Mouse (Mus musculus) forebrain, postnatal 0 days (tissue): ENCODE results near the gene H6pd. TPM values are rescaled to one million over a fixed set of nuclear protein-coding genes. Genes with fewer than 3 reads are reported as not detected.

ENCODE experiments used
- ATAC-seq: fragments of 200-750 bp; cut with Nextera tagmentation; 2 replicates; pipeline ENCODE4 v1.8.0; 2017; ENCODE audit warnings: mild to moderate bottlenecking, moderate library complexity
- DNase-seq: peaks from one replicate; pipeline ENCODE4 v3.0.0-alpha.2; 2015
- H3K27ac ChIP-seq: fragments of 300-500 bp; sonication (generic); 2 replicates; pipeline ENCODE4 v1.5.1; 2014; ENCODE audit warnings: low read depth, mild to moderate bottlenecking, antibody characterized with exemption, low read length, moderate library complexity, mixed read lengths
- H3K27me3 ChIP-seq: fragments of 300-500 bp; sonication (generic); 2 replicates; pipeline ENCODE4 v1.6.1; 2014; ENCODE audit warnings: mild to moderate bottlenecking, low read length, mixed read lengths; ENCODE audit not compliant: insufficient read depth
- H3K36me3 ChIP-seq: fragments of 300-500 bp; sonication (generic); 2 replicates; pipeline ENCODE4 v1.6.1; 2014; ENCODE audit warnings: mild to moderate bottlenecking, moderate library complexity; ENCODE audit not compliant: insufficient read depth
- H3K4me1 ChIP-seq: fragments of 300-500 bp; sonication (generic); 2 replicates; pipeline ENCODE4 v1.6.1; 2014; ENCODE audit warnings: antibody characterized with exemption; ENCODE audit not compliant: insufficient read depth
- H3K4me2 ChIP-seq: fragments of 300-500 bp; sonication (generic); 2 replicates; pipeline ENCODE4 v1.6.1; 2014; ENCODE audit warnings: low read depth, mild to moderate bottlenecking, moderate library complexity
- H3K4me3 ChIP-seq: fragments of 300-500 bp; sonication (generic); 2 replicates; pipeline ENCODE4 v1.5.1; 2014; ENCODE audit warnings: low read depth, low read length, mixed read lengths
- H3K9ac ChIP-seq: fragments of 300-500 bp; sonication (generic); 2 replicates; pipeline ENCODE4 v1.6.1; 2014; ENCODE audit warnings: mild to moderate bottlenecking
- H3K9me3 ChIP-seq: fragments of 300-500 bp; sonication (generic); 2 replicates; pipeline ENCODE4 v1.6.1; 2016; ENCODE audit warnings: low read length
- CTCF ChIP-seq: sonication (generic); IDR thresholded peaks from 2 replicates; pipeline ENCODE4 v1.5.1; 2016; ENCODE audit warnings: antibody characterized with exemption, control low read depth, low read depth
- WGBS: fragments of 180-500 bp; shearing (Covaris S2); extraction: QIAGEN DNeasy Blood & Tissue Kit; methylation state at CpG from one replicate; pipeline ENCODE4 v1.1.7; 2014; 5-methylcytosine and 5-hydroxymethylcytosine counted together
- polyA plus RNA-seq: library from polyadenylated mRNA; unstranded; fragments of >200 nt; fragmentation: Nextera tagmentation; extraction: Ambion mirVana; gene quantifications from 2 replicates; pipeline ENCODE4 v1.2.1, GENCODE M21; 2015
- total RNA-seq: library from RNA; depleted of rRNA; stranded (reverse); fragments of >200 nt; gene quantifications from 2 replicates; pipeline ENCODE4 v1.2.3, GENCODE M21; 2014

The H6pd gene
- total and polyA plus RNA-seq, 2 experiments from 2014 or later = 3.1 to 8.4 TPM

DNA sequence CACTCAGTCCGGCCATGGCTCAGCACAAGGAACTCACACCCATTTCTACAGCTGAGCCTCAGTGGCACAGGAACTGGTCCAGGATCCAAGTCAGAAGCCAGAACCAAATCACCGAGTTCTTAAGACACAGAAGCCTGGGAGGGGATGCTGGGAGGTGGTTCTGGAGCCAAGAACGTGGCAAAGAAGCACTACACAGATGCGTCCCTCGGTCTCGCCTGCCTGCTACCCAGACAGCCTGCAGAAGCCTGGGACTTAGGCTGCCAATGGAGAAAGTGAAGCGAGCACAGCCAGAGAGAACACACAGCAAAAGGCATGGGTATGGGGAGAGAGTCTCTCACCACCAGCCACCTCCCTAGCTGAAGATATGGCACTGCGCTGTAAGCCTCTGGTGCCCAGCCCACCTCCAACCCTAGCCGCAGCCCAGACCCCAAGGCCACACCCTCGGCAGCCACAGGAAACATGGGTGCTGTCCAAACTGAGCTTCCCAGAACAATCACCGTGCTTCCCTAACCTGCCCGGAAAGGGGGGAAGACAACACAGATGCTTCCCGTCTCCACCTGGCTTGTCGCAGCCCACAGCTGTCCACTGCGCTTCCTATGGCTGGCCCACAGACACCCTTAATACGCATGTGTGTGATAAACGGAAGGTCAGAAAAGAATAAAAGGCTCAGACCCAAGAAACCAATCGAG, 67.6 kb downstream of the H6pd start:
- Histone ChIP-seq H3K27me3 (no peaks in the 10 kb centered on the region), H3K4me2 (no peak overlapping the region), H3K9ac (no peak overlapping the region), H3K9me3 (no peaks in the 10 kb centered on the region), H3K4me3 (no peak overlapping the region), H3K27ac (no peak overlapping the region), H3K4me1 (no peaks in the 10 kb centered on the region), H3K36me3 (no peaks in the 10 kb centered on the region)
- DNase-seq (peak; percentile 41), ATAC-seq (no peak; the same call in 1 of the 2 replicates)
- WGBS = 75% methylated on average over 18 of the region's 18 CpGs
- no peak for TF ChIP-seq CTCF

DNA sequence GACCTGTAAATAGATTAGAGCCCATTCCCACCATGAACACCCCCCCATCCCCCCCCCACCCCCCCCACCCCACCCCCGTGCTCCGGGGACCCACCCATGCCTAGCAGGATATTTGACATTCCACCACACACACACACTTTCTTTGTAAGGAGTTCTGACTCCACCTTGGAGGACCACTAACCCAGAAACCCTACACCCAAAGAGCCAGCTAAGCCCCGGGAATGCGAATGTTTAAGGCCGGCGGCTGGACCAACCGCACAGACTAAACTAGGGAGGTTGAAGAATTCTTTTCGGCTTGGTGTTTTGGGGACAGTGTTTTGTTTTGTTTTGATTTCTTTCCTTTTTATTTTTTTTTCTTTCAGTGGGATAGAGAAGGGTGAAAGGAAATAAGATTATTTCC, 70.1 kb downstream of the H6pd start:
- no peaks in the 10 kb centered on the region for H3K4me1 ChIP-seq
- no peak overlapping the region for H3K9ac ChIP-seq
- no peak for TF ChIP-seq CTCF
- no peak overlapping the region for H3K4me2 ChIP-seq
- H3K27me3 ChIP-seq = no peaks in the 10 kb centered on the region
- DNase-seq (no peak), ATAC-seq (no peak)
- WGBS = 66% methylated on average over 8 of the region's 8 CpGs
- no peaks in the 10 kb centered on the region for H3K9me3 ChIP-seq
- H3K27ac ChIP-seq = no peak overlapping the region
- H3K36me3 ChIP-seq = no peaks in the 10 kb centered on the region
- no peak overlapping the region for H3K4me3 ChIP-seq

DNA sequence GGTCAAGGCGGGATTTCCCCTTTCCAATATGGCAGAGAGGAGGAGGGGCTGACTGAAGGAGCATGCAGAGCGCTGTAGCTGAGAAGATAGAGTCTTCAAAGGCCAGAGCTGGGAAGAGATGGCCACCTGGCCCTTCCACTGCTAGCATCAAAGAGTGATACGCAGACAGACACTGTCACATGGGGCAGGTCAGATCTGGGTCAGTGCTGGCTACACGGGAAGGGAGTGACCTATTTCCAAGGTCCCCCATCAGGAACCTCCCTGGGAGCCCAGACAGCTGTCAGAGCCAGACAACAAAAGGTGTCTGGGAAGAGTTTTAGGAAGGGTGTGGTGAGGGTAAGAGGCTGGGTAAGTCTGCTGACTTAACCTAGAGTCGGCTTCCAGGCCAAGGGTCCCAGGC, 71.9 kb downstream of the H6pd start:
- no peak overlapping the region for H3K4me2 ChIP-seq
- H3K27ac ChIP-seq = no peak overlapping the region
- DNase-seq = no peak
- H3K9ac ChIP-seq = no peak overlapping the region
- ATAC-seq = no peak
- no peaks in the 10 kb centered on the region for H3K9me3 ChIP-seq
- WGBS = 74% methylated on average over 5 of the region's 5 CpGs
- no peaks in the 10 kb centered on the region for H3K27me3 ChIP-seq
- TF ChIP-seq CTCF = no peak
- no peak overlapping the region for H3K4me3 ChIP-seq
- no peaks in the 10 kb centered on the region for H3K4me1 ChIP-seq
- H3K36me3 ChIP-seq = no peaks in the 10 kb centered on the region

DNA sequence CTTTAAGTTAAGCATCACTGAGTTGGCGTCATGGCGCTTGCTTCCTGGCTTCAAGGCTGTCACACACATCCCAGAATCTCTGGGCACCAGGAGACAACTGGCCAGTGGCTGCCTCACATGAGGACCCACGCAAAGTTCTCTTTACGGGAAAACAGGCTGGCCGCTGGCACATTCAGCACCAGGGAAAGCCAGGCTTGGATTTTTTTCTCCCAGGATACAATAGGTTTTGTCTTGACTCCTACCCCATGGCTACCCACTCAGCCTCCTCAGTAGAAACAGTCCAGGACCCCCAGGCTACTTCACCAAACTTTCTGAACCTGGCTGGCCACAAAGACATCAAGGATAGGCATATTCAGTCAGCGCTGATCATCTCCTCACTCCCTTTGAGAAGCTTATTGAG, 73.4 kb downstream of the H6pd start:
- Histone ChIP-seq H3K9me3 (no peaks in the 10 kb centered on the region), H3K4me3 (no peak overlapping the region), H3K27ac (no peak overlapping the region), H3K4me1 (no peaks in the 10 kb centered on the region), H3K9ac (no peak overlapping the region), H3K4me2 (no peak overlapping the region), H3K27me3 (no peaks in the 10 kb centered on the region), H3K36me3 (no peaks in the 10 kb centered on the region)
- 86% methylated on average over 6 of the region's 6 CpGs for WGBS
- ATAC-seq (no peak), DNase-seq (no peak)
- TF ChIP-seq CTCF = no peak

DNA sequence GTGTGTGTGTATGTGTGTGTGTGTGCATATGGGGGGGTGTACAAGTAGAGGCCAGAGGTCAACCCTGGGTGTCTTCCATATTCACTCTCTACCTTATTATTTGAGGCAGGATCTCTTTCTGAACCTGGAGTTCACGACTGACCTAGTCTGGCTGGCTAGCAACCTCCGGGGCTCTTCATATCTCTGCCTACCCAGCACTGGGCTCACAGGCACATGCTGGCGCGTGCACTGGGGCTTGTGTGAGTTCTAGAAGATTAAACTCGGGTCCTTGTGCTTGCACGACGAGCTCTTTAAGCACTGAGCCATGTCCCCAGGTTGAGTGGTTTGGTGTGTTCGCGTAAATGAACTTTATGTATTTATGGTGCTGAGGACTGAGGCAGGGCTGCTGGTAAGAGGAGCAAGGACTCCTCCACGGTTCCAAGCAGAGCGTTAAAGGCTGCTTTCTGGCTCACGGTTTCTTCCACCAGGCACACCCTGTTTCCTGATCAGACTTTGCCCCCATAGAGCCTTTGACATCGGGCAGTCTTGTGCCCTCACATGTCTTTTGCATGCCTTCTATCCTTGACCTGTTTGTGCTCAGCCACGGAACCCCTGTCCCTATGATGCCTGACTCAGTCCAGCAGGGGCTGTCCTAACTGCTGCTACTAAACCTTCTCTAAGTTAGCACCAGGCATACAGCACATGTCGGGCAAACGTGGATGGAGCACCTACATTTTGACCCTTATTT, 75.1 kb downstream of the H6pd start:
- WGBS = 89% methylated on average over 16 of the region's 16 CpGs
- Histone ChIP-seq H3K36me3 (no peaks in the 10 kb centered on the region), H3K9ac (no peak overlapping the region), H3K27me3 (no peaks in the 10 kb centered on the region), H3K4me1 (no peaks in the 10 kb centered on the region), H3K9me3 (no peaks in the 10 kb centered on the region), H3K27ac (no peak overlapping the region), H3K4me3 (no peak overlapping the region), H3K4me2 (no peak overlapping the region)
- DNase-seq (no peak), ATAC-seq (no peak)
- TF ChIP-seq CTCF = no peak

DNA sequence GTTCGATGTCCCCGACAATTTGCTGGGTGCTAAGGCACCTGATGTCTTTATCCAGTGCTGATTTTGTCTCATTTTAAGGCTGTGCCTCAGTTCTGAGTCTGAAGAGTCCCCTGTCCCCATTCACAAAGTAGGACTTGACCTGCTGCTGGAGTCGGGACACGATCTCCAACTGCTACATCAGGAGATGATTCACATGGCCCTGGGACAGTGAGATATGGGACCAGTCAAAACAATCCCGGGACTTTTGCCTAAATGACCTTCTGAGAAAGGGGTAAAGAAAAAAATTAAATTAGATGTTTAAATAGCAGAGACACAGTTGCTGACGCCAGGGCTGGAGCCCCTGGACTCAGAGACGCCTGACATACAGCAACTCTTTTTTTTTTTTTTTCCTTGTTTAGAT, 75.8 kb downstream of the H6pd start:
- no peak overlapping the region for H3K27ac ChIP-seq
- no peak overlapping the region for H3K4me3 ChIP-seq
- WGBS = 92% methylated on average over 7 of the region's 7 CpGs
- no peaks in the 10 kb centered on the region for H3K36me3 ChIP-seq
- H3K9ac ChIP-seq = no peak overlapping the region
- no peak for DNase-seq
- H3K4me2 ChIP-seq = no peak overlapping the region
- no peaks in the 10 kb centered on the region for H3K4me1 ChIP-seq
- H3K27me3 ChIP-seq = no peaks in the 10 kb centered on the region
- H3K9me3 ChIP-seq = no peaks in the 10 kb centered on the region
- no peak for ATAC-seq
- no peak for TF ChIP-seq CTCF

DNA sequence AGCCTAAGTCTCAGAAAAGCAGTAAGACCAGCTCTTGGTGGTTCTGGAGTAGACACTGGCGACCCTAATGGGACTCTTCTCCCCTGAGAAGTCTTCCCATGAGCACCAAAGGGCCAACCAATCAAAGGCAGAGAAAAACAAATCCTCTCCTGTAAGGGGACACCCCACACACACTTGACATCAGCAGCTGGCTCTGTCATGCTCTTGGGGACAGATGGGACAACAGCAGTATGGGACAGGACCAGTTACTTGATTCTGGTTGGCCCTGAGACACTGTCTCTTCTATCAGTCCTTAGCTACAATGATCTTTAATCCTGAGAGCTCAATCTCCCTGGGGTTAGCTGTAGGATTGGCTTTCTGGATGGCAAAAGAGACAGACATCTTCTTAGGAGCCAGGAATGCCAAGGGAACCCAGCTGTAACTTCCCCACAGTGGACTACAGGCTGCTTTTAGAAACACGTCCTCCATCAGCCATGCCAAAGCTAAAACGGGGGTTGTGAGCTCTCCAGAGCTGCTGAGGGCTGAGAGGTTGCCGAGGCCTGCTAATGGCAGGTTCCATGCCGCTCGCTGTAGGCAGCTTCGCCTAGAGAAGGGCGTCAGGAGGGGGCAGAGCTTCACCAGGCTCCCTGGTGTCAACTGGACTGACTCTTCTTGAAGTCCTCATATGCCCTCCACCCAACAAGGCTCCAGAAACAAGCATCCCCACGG, 76.6 kb downstream of the H6pd start:
- no peak overlapping the region for H3K27ac ChIP-seq

More for the DNA sequence above, 76.6 kb downstream of the H6pd start:
- Histone ChIP-seq H3K4me3 (no peak overlapping the region), H3K9ac (no peak overlapping the region), H3K4me1 (no peaks in the 10 kb centered on the region), H3K4me2 (no peak overlapping the region), H3K9me3 (no peaks in the 10 kb centered on the region), H3K36me3 (no peaks in the 10 kb centered on the region), H3K27me3 (no peaks in the 10 kb centered on the region)
- ATAC-seq = no peak
- WGBS = 88% methylated on average over 9 of the region's 9 CpGs
- no peak for TF ChIP-seq CTCF
- DNase-seq = no peak
